Mouse (Mus musculus) yolk sac, embryonic 10.5 days (tissue): Measurements from ENCODE around the gene Pelp1.
A peak's percentile ranks its signal among the peaks of the same experiment; 100 is the strongest.
"Not testable (repeated sequence)": the region's sequence is repeated elsewhere in the genome, so short reads cannot be mapped to it uniquely, and the experiment has no call there.

Experiments used
- DNase-seq: peaks from one replicate; pipeline ENCODE4 v3.0.0-alpha.2; 2017; ENCODE audit warnings: low spot score

Gene Pelp1

GRCm38 (mm10) chr11:70419486-70419885 is 9.7 kb upstream of the Pelp1 start:
- no peak for DNase-seq

- DNase-seq: no peak
Measured at GRCm38 (mm10) chr11:70418199-70418598, 8.4 kb upstream of the Pelp1 start.

- DNase-seq: peak; percentile 69
Measured at GRCm38 (mm10) chr11:70413961-70414360, 4.1 kb upstream of the Pelp1 start.

GRCm38 (mm10) chr11:70412591-70412990 is 2.8 kb upstream of the Pelp1 start:
- DNase-seq: no peak

GRCm38 (mm10) chr11:70410297-70410643 is 439 bp upstream of the Pelp1 start:
- no peak for DNase-seq

GRCm38 (mm10) chr11:70403598-70403997 is 6.2 kb downstream of the Pelp1 start:
- no peak for DNase-seq

GRCm38 (mm10) chr11:70389421-70389820 is 20.4 kb downstream of the Pelp1 start:
- no peak for DNase-seq

- no peak for DNase-seq
Measured at GRCm38 (mm10) chr11:70387436-70387835, 22.4 kb downstream of the Pelp1 start.

- DNase-seq: no peak
Measured at GRCm38 (mm10) chr11:70384136-70384535, 25.7 kb downstream of the Pelp1 start.

GRCm38 (mm10) chr11:70381330-70381729 is 28.5 kb downstream of the Pelp1 start:
- no peak for DNase-seq

GRCm38 (mm10) chr11:70380478-70381005 is 29.3 kb downstream of the Pelp1 start:
- DNase-seq: no peak

GRCm38 (mm10) chr11:70376054-70376453 is 33.8 kb downstream of the Pelp1 start:
- DNase-seq: no peak

- DNase-seq: no peak
Measured at GRCm38 (mm10) chr11:70374302-70374701, 35.5 kb downstream of the Pelp1 start.

GRCm38 (mm10) chr11:70372849-70373557 is 36.8 kb downstream of the Pelp1 start:
- DNase-seq: no peak

- no peak for DNase-seq
Measured at GRCm38 (mm10) chr11:70372396-70372795, 37.4 kb downstream of the Pelp1 start.

GRCm38 (mm10) chr11:70368626-70369025 is 41.2 kb downstream of the Pelp1 start:
- not testable (repeated sequence) for DNase-seq

- DNase-seq: not testable (repeated sequence)
Measured at GRCm38 (mm10) chr11:70367701-70368100, 42.1 kb downstream of the Pelp1 start.

GRCm38 (mm10) chr11:70351868-70352267 is 58.0 kb downstream of the Pelp1 start, which contains the start of gene Alox15:
Gene Alox15, minus strand, starts transcription at chr11:70352031.
- DNase-seq: no peak

- DNase-seq: no peak
Measured at GRCm38 (mm10) chr11:70348630-70349029, 61.2 kb downstream of the Pelp1 start.

GRCm38 (mm10) chr11:70347861-70348260 is 62.0 kb downstream of the Pelp1 start:
- no peak for DNase-seq

GRCm38 (mm10) chr11:70345546-70345945 is 64.3 kb downstream of the Pelp1 start:
- no peak for DNase-seq

GRCm38 (mm10) chr11:70345061-70345460 is 64.8 kb downstream of the Pelp1 start:
- no peak for DNase-seq
